Mouse (Mus musculus): ENCODE measurements at regions not wholly inside any gene's neighbourhood (a gene's known extent, or its start where the extent isn't known, plus 50 kb on each side); places are given as distances from the start of the nearest gene placed in this dataset.

GRCm38 (mm10) chr1:147343276-147343953 is 848.9 kb downstream of the Brinp3 start:
- H3K4me3 ChIP-seq, result no peak overlapping the region
- no peak overlapping the region for H3K27ac ChIP-seq
- intact Hi-C loops (cut with DNase I), result no loop called here
- no peak for TF ChIP-seq CTCF (IDR thresholded peaks at IDR 0.05)
- DNase-seq (ENCODE audit: extremely low spot score in 1 of 2, low spot score in 2 of 2), result peak; percentile 42 to 70

GRCm38 (mm10) chr1:147344027-147344426 is 849.5 kb downstream of the Brinp3 start:
- H3K27ac ChIP-seq, result no peak overlapping the region
- no peak for DNase-seq (ENCODE audit: extremely low spot score in 1 of 2, low spot score in 2 of 2)
- H3K4me3 ChIP-seq, result no peak overlapping the region
- TF ChIP-seq CTCF (IDR thresholded peaks at IDR 0.05), result no peak
- intact Hi-C loops (cut with DNase I), result no loop called here
